Mouse (Mus musculus) lung, postnatal 25 days (tissue): ENCODE measurements around the gene Arhgef40.

Experiments used
- DNase-seq: peaks from one replicate; pipeline ENCODE4 v3.0.0; 2022; ENCODE audit warnings: low spot score

The Arhgef40 gene

DNA sequence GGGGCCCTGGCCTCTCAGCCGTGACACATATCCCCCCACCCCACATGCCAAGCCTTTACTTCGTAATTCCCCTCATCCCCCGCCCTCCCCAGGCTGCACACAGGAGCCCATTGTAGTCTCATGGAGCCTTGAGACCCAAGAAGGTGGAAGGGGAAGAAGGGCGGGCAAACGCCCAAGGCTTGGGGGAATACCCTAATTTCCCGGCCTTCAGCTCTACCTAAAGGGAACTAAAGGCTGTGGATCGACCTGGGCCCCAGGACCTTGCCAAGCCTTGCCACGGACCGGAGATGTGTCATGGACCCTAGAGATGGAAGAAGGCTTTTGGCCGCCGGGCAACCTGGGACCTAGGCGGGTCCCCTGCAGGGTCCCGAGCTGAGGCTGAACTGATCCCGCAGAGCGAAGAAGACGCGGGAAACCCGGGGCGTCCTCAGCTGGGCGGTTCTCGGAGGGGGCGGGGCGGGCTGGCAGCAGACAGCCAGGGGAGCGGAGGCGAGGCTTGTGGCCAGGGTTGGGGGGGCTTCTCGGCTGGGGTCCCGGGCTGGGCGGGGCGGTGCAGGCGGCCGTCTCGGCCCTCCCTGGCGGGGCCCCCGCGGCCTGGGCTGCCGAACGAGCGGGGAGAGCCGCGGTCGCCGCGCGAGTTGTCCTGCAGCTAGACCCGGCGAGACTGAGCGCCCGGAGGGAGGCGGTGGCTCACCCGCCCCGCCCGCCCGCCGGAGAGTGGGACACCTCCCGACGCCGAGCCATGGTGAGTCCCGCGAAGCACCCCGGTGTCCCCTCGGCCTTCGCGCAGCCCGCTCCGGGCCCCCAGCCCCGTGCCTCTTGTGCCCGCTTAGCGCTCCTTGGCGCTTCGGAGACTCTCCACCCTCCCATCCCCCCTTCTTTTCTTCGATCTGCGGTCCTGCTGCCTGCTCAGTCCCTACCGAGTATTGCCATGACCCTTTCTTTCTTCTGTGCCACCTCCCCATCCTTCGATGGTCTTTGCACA is at the start of gene Arhgef40:
Gene Arhgef40, plus strand, starts transcription at position 473 of the 985 bp plus-strand sequence.
- DNase-seq: peak; percentile 48

GRCm38 (mm10) chr14:51939005-51939404 is 45.5 kb upstream of the Arhgef40 start:
- no peak for DNase-seq

- DNase-seq: peak; percentile 39
These were observed 43.5 kb upstream of the Arhgef40 start for GRCm38 (mm10) chr14:51940944-51941560.

GRCm38 (mm10) chr14:51941577-51941976 is 42.9 kb upstream of the Arhgef40 start:
- no peak for DNase-seq

GRCm38 (mm10) chr14:51942236-51942635 is 42.3 kb upstream of the Arhgef40 start:
- DNase-seq: no peak

- no peak for DNase-seq
These were observed 41.2 kb upstream of the Arhgef40 start for GRCm38 (mm10) chr14:51943336-51943735.

DNA sequence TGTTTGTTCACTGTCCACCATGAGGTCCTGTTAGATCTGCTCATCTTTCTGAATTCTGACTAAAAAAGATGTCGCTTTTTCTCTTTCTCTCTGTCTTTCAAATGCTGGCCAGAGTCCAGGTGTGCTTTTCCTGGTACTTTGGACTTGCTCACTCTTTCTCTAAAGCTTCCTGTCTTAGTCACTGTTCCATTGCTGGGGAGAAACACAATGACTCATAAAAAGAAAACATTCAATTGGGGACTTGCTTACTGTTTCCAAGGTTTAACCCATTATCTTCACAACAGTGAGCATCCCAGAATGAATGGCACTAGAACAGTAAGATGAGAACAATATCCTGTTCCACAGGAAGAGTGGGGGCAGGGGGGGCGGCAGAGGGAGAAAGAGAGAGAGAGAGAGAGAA is 24.2 kb upstream of the Arhgef40 start:
- no peak for DNase-seq

GRCm38 (mm10) chr14:51967400-51967799 is 17.1 kb upstream of the Arhgef40 start:
- no peak for DNase-seq

- DNase-seq: no peak
These were observed 5.3 kb upstream of the Arhgef40 start for GRCm38 (mm10) chr14:51979252-51979651.

- DNase-seq: no peak
These were observed 1.3 kb upstream of the Arhgef40 start for GRCm38 (mm10) chr14:51983251-51983650.

GRCm38 (mm10) chr14:51983855-51984246 is 668 bp upstream of the Arhgef40 start:
- DNase-seq: no peak

GRCm38 (mm10) chr14:51985301-51986152 is 1.0 kb downstream of the Arhgef40 start:
- DNase-seq: peak; percentile 71

- DNase-seq: no peak
These were observed 1.6 kb downstream of the Arhgef40 start for GRCm38 (mm10) chr14:51986153-51986505.

- DNase-seq: no peak
These were observed 2.7 kb downstream of the Arhgef40 start for GRCm38 (mm10) chr14:51987177-51987576.

DNA sequence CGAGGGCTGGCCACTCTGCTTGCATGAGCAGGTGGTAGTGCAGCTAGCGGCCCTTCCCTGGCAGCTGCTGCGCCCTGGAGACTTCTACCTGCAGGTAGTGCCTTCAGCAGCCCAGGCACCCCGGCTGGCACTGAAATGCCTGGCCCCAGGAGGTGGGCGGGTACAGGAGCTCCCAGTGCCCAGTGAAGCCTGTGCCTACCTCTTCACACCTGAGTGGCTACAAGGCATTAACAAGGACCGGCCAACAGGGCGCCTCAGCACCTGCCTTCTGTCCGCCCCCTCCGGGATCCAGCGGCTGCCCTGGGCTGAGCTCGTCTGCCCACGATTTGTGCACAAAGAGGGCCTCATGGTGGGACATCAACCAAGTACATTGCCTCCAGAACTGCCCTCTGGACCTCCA is 4.2 kb downstream of the Arhgef40 start:
- no peak for DNase-seq

DNA sequence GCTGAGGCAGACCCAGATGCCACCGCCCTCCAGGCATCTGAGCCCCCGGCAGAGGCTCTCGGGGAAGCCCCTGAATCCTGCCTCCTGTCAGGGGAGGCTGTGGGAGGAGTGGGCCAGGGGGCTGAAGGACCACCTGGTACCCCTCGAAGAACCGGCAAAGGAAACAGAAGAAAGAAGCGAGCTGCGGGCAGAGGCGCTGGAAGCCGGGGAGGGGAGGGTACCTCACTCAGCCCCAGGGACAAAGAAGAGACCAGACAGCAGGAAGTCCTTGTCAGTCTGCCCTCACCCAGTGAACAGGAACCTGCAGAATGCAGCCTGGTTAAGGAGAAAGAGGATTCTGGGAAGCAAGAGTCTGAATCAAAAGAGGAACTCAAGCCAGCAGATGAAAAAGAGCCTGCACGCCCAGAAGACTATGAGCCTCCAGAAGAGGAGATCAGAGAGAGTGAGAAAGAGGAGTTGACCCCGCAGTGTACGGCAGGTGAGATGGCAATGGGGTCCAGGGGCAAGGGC is 5.0 kb downstream of the Arhgef40 start:
- DNase-seq: no peak

GRCm38 (mm10) chr14:51994453-51994852 is 9.9 kb downstream of the Arhgef40 start:
- no peak for DNase-seq

DNA sequence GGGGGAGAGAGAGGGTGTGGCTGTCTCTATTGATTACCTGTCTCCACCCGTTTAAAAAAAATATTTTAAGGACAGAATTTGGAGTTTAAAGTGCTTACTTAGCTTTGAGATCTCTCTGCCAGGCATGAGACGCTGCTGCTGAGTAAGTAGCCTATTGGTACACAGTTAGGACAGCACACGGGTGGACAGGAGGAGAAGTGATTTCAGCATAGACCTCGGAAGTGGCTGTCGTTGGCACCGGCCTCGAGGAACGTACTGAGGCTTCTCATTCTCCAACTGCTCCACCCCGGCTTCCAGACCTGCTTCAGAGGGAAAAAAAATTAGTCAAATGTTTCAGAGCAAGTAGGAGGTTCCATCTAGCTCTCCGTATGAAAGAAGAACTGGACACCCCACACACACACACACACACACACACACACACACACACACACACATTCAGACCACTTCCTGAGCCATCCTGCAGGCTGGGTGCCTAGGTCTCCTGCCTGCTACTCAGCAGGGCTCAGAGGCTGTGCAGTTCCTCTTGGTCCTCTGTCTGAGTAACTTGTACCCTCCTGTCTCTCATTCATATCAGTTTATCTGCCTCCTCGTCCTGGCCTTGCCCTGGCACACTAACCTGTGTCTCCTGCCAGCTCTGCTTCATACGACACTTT is 10.8 kb downstream of the Arhgef40 start:
- no peak for DNase-seq

DNA sequence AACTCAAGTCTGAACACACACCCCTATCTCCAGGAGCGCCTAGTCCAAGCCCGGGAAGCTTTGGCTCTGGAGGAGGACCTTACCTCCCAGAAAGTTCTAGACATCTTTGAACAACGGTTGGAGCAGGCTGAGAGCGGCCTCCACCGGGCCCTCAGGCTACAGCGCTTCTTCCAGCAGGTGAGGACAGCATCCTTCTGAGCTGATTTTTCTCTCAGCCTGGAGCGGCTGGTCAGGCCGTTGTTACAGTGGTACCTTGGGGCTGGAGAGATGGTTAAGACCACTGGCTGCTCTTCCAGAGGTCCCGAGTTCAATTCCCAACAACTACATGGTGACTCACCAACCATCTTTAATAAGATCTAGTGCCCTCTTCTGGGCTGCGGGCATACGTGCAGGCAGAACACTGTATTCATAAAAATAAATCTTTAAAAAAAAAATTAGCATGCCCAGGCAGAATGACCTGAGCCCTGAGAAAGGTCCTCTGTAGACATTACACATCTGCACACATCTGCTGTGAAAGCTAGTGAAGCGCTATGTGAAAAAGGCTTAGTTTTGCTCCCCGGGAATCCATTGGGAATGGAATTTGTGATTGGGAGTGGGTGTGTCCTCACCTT is 11.8 kb downstream of the Arhgef40 start:
- no peak for DNase-seq

- DNase-seq: no peak
These were observed 12.3 kb downstream of the Arhgef40 start for GRCm38 (mm10) chr14:51996866-51997265.

GRCm38 (mm10) chr14:51997483-51997882 is 13.0 kb downstream of the Arhgef40 start:
- no peak for DNase-seq
